Mouse (Mus musculus) spleen, adult 2 months (tissue): ENCODE data around the gene Rab11fip5.

Source experiments
- CTCF ChIP-seq: fragments of 200-500 bp; IDR thresholded peaks from 2 replicates; pipeline ENCODE4 v1.5.1; 2011; ENCODE audit warnings: mild to moderate bottlenecking, inconsistent platforms; ENCODE audit not compliant: insufficient read depth, insufficient read length, insufficient replicate concordance; ENCODE audit errors: extremely low read depth
- POLR2A ChIP-seq: fragments of 200-500 bp; IDR thresholded peaks from 2 replicates; pipeline ENCODE4 v1.6.1; 2011; ENCODE audit warnings: low read depth, low read length, inconsistent platforms

- TF ChIP-seq CTCF (no peak), POLR2A (no peak; the same call in 1 of the 2 replicates)
These were observed 78.9 kb downstream of the Rab11fip5 start for GRCm38 (mm10) chr6:85295384-85296167.
